Mouse (Mus musculus) erythroid progenitor cell, adult 5-6 weeks (primary cell): ENCODE measurements around the gene Samd15. TPM values are rescaled to one million over a fixed set of nuclear protein-coding genes. Genes with fewer than 3 reads are reported as not detected.
A peak's percentile ranks its signal among the peaks of the same experiment; 100 is the strongest.

Experiments
- ATAC-seq: replicated peaks from 2 replicates; pipeline ENCODE4 v1.8.0; 2016; ENCODE audit warnings: moderate number of reproducible peaks, mild to moderate bottlenecking, moderate TSS enrichment, inconsistent platforms; ENCODE audit not compliant: poor library complexity, low FRiP score, severe bottlenecking
- total RNA-seq, 2 experiments: library from RNA; stranded (forward) in 1 of 2; stranded (reverse) in 1 of 2; fragments of 150-400 nt in 1 of 2; fragments of 186-747, 209-891 nt in 1 of 2; gene quantifications; 2 replicates each; pipeline versions ENCODE4 v1.2.3 to v1.2.4; 2015 to 2017; ENCODE audit warnings: low replicate concordance in 2 of 2

Samd15 gene
- total RNA-seq, 2 experiments from 2014 or later = not detected

GRCm38 (mm10) chr12:87226801-87227200 is 27.3 kb downstream of the Samd15 start:
- no peak for ATAC-seq

DNA sequence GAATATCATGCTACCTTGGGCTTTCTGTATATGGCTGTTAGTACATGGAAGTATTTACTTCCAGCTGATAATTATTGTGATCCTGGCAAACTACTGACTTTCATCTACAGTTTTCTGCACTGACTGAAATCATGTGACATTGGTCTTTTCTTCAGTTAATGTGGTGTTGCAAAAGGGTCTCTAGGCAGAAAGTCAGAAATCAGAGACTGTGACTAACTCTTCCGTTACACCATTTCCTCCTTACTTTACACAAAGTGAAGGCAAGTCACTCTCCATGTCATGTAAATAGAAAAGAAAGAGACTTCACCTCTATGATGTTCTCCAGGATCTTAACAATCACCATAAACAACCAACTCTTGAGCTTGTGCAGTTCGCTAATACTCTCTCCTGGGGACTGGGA is 30.1 kb downstream of the Samd15 start:
- no peak for ATAC-seq

- no peak for ATAC-seq
Observed at GRCm38 (mm10) chr12:87230379-87230895, 30.9 kb downstream of the Samd15 start.

- no peak for ATAC-seq
Observed at GRCm38 (mm10) chr12:87236882-87237483, 37.5 kb downstream of the Samd15 start.

DNA sequence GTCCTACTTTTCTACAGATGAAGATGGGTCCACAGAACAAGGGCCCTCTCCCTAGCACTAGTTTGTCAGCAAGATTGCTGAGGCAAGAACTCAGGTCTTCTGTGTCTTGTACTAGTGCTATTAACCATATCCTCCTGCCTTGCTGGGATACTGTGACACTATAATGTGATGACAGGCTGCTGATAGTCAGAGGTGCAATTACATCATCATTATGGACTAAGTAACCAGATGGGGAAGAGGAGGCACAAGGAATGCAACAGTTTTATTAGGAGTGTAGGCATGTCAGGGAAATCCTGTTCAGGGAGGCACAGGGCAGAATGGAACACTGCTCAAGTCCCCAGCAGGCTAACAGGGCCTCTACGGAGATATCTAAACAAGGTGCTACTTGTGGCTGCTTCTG is 39.1 kb downstream of the Samd15 start, which contains the start of gene Noxred1:
TSS of gene Noxred1 (minus strand) at position 101 of the 400 bp plus-strand sequence.
- no peak for ATAC-seq

- ATAC-seq = 0 out of 2 replicates have a peak, but pooled peaks have one; percentile 25
Observed at GRCm38 (mm10) chr12:87250161-87250560, 50.6 kb downstream of the Samd15 start.

- ATAC-seq = no peak
Observed at GRCm38 (mm10) chr12:87253878-87254277, 54.4 kb downstream of the Samd15 start.

DNA sequence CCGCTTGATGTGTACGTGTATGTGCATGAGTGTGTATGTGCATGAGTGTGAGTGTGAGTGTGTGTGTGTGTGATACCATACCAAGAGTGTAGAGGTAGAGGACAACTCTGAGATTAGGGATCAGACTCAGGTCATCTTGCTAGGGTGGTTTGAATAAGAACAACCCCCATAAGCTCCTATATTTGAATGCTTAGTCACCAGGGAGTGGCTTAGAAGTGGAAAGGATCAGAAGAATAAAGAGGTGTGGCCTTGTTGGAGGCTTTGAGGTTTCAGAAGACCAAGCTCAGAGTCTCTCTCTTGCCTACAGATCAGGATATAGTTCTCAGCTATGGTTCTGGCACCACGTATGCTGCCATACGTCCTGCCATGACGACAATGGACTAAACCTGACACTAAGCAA is 57.1 kb downstream of the Samd15 start:
- no peak for ATAC-seq

- ATAC-seq = no peak
Observed at GRCm38 (mm10) chr12:87260562-87260961, 61.0 kb downstream of the Samd15 start.

Other genes with a start within 250 kb of the Samd15 start
- not detected in 2 replicates for gene Zdhhc22, start 209.3 kb upstream of the Samd15 start, total RNA-seq (2015; ENCODE audit: low replicate concordance)
- gene Zdhhc22, start 209.3 kb upstream of the Samd15 start, total RNA-seq (2017; ENCODE audit: low replicate concordance) = not detected in 2 replicates
- gene Tmem63c, start 178.4 kb upstream of the Samd15 start, total RNA-seq (2015; ENCODE audit: low replicate concordance) = not detected in 2 replicates
- gene Tmem63c, start 178.4 kb upstream of the Samd15 start, total RNA-seq (2017; ENCODE audit: low replicate concordance) = 0.53 TPM in 1 of 2 replicates, not detected in the other
- not detected in 2 replicates for gene Ngb, start 97.2 kb upstream of the Samd15 start, total RNA-seq (2015; ENCODE audit: low replicate concordance)
- gene Ngb, start 97.2 kb upstream of the Samd15 start, total RNA-seq (2017; ENCODE audit: low replicate concordance) = not detected in 2 replicates
- gene Gstz1, start 52.6 kb upstream of the Samd15 start, total RNA-seq (2015; ENCODE audit: low replicate concordance) = 13.3 and 15.5 TPM in 2 replicates
- 5.1 and 9.2 TPM in 2 replicates for gene Gstz1, start 52.6 kb upstream of the Samd15 start, total RNA-seq (2017; ENCODE audit: low replicate concordance)
- gene Pomt2, start 51.8 kb upstream of the Samd15 start, total RNA-seq (2015; ENCODE audit: low replicate concordance) = 0.42 and 5.0 TPM in 2 replicates
- gene Pomt2, start 51.8 kb upstream of the Samd15 start, total RNA-seq (2017; ENCODE audit: low replicate concordance) = 1.3 and 1.8 TPM in 2 replicates
- gene Tmed8, start 731 bp downstream of the Samd15 start, total RNA-seq (2015; ENCODE audit: low replicate concordance) = 0.72 and 2.9 TPM in 2 replicates
- gene Tmed8, start 731 bp downstream of the Samd15 start, total RNA-seq (2017; ENCODE audit: low replicate concordance) = 1.5 and 2.0 TPM in 2 replicates
- not detected in 2 replicates for gene Noxred1, start 39.0 kb downstream of the Samd15 start, total RNA-seq (2015; ENCODE audit: low replicate concordance)
- gene Noxred1, start 39.0 kb downstream of the Samd15 start, total RNA-seq (2017; ENCODE audit: low replicate concordance) = not detected in 2 replicates
- 2.5 and 5.4 TPM in 2 replicates for gene Vipas39, start 66.5 kb downstream of the Samd15 start, total RNA-seq (2015; ENCODE audit: low replicate concordance)
- 1.4 and 9.1 TPM in 2 replicates for gene Vipas39, start 66.5 kb downstream of the Samd15 start, total RNA-seq (2017; ENCODE audit: low replicate concordance)
- gene Ahsa1, start 66.8 kb downstream of the Samd15 start, total RNA-seq (2015; ENCODE audit: low replicate concordance) = 22.7 and 28.5 TPM in 2 replicates
- gene Ahsa1, start 66.8 kb downstream of the Samd15 start, total RNA-seq (2017; ENCODE audit: low replicate concordance) = 58.2 and 58.3 TPM in 2 replicates
- gene Ism2, start 100.0 kb downstream of the Samd15 start, total RNA-seq (2015; ENCODE audit: low replicate concordance) = not detected in 2 replicates
- gene Ism2, start 100.0 kb downstream of the Samd15 start, total RNA-seq (2017; ENCODE audit: low replicate concordance) = not detected in 2 replicates
- gene Sptlc2, start 188.6 kb downstream of the Samd15 start, total RNA-seq (2015; ENCODE audit: low replicate concordance) = 33.9 and 45.7 TPM in 2 replicates
- gene Sptlc2, start 188.6 kb downstream of the Samd15 start, total RNA-seq (2017; ENCODE audit: low replicate concordance) = 20.4 and 40.2 TPM in 2 replicates
- gene Slirp, start 244.2 kb downstream of the Samd15 start, total RNA-seq (2015; ENCODE audit: low replicate concordance) = 16.3 and 35.7 TPM in 2 replicates
- gene Slirp, start 244.2 kb downstream of the Samd15 start, total RNA-seq (2017; ENCODE audit: low replicate concordance) = 3.3 and 34.5 TPM in 2 replicates
- gene Alkbh1, start 244.3 kb downstream of the Samd15 start, total RNA-seq (2015; ENCODE audit: low replicate concordance) = 7.2 and 20.5 TPM in 2 replicates
- gene Alkbh1, start 244.3 kb downstream of the Samd15 start, total RNA-seq (2017; ENCODE audit: low replicate concordance) = 18.0 and 19.9 TPM in 2 replicates